Mouse (Mus musculus) myocyte (in vitro differentiated cells): ENCODE data around the gene Enho. TPM values are rescaled to one million over a fixed set of nuclear protein-coding genes. Genes with fewer than 3 reads are reported as not detected.

Source experiments
- H3K27me3 ChIP-seq: one replicate; pipeline ENCODE4 v1.6.1; 2011; ENCODE audit not compliant: control insufficient read depth, insufficient read depth, insufficient read length
- H3K36me3 ChIP-seq: one replicate; pipeline ENCODE4 v1.6.1; 2011; ENCODE audit not compliant: control insufficient read depth, insufficient read depth
- H3K4me2 ChIP-seq: one replicate; pipeline ENCODE4 v1.6.1; 2011; ENCODE audit warnings: low read depth, control low read depth
- H3K4me3 ChIP-seq: one replicate; pipeline ENCODE4 v1.5.1; 2011; ENCODE audit warnings: mild to moderate bottlenecking, control low read depth, moderate library complexity
- H3K79me2 ChIP-seq: one replicate; pipeline ENCODE4 v1.6.1; 2011; ENCODE audit not compliant: control insufficient read depth, insufficient read depth
- H3ac ChIP-seq: one replicate; pipeline ENCODE4 v1.6.1; 2011; ENCODE audit not compliant: control insufficient read depth, insufficient read length
- CEBPB ChIP-seq: IDR thresholded peaks from 2 replicates; pipeline ENCODE4 v1.6.1; 2011; ENCODE audit warnings: mild to moderate bottlenecking, moderate library complexity; ENCODE audit not compliant: poor library complexity, insufficient read depth, severe bottlenecking
- E2F4 ChIP-seq: IDR thresholded peaks from one replicate; pipeline ENCODE4 v1.6.1; 2011; ENCODE audit warnings: mild to moderate bottlenecking, control low read depth, moderate library complexity; ENCODE audit not compliant: insufficient read depth
- MAX ChIP-seq: IDR thresholded peaks from one replicate; pipeline ENCODE4 v1.6.1; 2011; ENCODE audit warnings: low read depth, mild to moderate bottlenecking, control low read depth
- MYOD1 ChIP-seq, 3 experiments: IDR thresholded peaks; one replicate each; pipeline ENCODE4 v1.6.1; 2011; ENCODE audit warnings: control low read depth in 2 of 3, low read depth in 2 of 3, mild to moderate bottlenecking in 2 of 3, moderate library complexity in 1 of 3; ENCODE audit not compliant: insufficient read length in 2 of 3, control insufficient read depth in 1 of 3
- MYOG ChIP-seq, 3 experiments: IDR thresholded peaks; one replicate each; pipeline ENCODE4 v1.6.1; 2011; ENCODE audit warnings: control low read depth in 2 of 3, low read depth in 2 of 3, mild to moderate bottlenecking in 2 of 3; ENCODE audit not compliant: insufficient read length in 2 of 3, control insufficient read depth in 1 of 3, insufficient read depth in 1 of 3
- POLR2A ChIP-seq: IDR thresholded peaks from one replicate; pipeline ENCODE4 v1.6.1; 2011; ENCODE audit warnings: low read depth, mild to moderate bottlenecking, control low read depth, moderate library complexity; ENCODE audit not compliant: insufficient read length
- POLR2AphosphoS2 ChIP-seq: IDR thresholded peaks from one replicate; pipeline ENCODE4 v1.6.1; 2011; ENCODE audit warnings: low read depth, control low read depth; ENCODE audit not compliant: insufficient read length
- REST ChIP-seq: IDR thresholded peaks from one replicate; pipeline ENCODE4 v1.6.1; 2011; ENCODE audit warnings: mild to moderate bottlenecking, control low read depth, moderate library complexity; ENCODE audit not compliant: insufficient read depth, insufficient read length
- SRF ChIP-seq: IDR thresholded peaks from one replicate; pipeline ENCODE4 v1.6.1; 2011; ENCODE audit warnings: low read depth; ENCODE audit not compliant: control insufficient read depth, insufficient read length
- TCF12 ChIP-seq: IDR thresholded peaks from one replicate; pipeline ENCODE4 v1.6.1; 2011; ENCODE audit warnings: mild to moderate bottlenecking, control low read depth; ENCODE audit not compliant: poor library complexity, insufficient read depth, severe bottlenecking
- TCF3 ChIP-seq: IDR thresholded peaks from one replicate; pipeline ENCODE4 v1.6.1; 2011; ENCODE audit warnings: low read depth, control low read depth; ENCODE audit not compliant: insufficient read length
- USF1 ChIP-seq: IDR thresholded peaks from one replicate; pipeline ENCODE4 v1.6.1; 2011; ENCODE audit warnings: low read depth, mild to moderate bottlenecking, control low read depth, moderate library complexity
- polyA plus RNA-seq: library from polyadenylated mRNA; unstranded; fragments of >200 nt; fragmentation: generic; extraction: Trizol; gene quantifications from one replicate; pipeline ENCODE4 v1.2.1, GENCODE M21; 2012; ENCODE audit warnings: missing spikeins

Gene Enho
- polyA plus RNA-seq, 1 experiment, result 8.2 TPM

DNA sequence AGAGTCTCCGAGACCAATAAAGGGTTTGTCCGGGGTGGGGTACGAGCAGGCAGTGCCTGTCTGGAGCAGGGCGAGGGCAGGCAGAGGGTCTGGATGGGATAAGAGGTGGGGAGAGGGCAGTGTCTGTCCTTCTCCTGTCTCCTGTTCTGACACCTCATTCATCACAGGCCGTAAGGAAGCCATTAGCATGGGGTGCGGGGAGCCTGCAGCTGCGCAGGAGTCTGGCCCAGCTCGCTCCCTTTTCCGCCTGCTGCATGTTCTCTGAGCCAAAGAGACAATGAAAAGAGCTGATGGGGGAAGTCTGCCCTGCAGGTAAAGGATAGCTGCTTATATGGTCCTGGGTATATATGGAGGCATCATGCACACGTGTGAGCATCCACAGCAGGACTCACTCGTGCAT lies 22.6 kb upstream of the Enho start:
- no peak overlapping the region for H3ac ChIP-seq

DNA sequence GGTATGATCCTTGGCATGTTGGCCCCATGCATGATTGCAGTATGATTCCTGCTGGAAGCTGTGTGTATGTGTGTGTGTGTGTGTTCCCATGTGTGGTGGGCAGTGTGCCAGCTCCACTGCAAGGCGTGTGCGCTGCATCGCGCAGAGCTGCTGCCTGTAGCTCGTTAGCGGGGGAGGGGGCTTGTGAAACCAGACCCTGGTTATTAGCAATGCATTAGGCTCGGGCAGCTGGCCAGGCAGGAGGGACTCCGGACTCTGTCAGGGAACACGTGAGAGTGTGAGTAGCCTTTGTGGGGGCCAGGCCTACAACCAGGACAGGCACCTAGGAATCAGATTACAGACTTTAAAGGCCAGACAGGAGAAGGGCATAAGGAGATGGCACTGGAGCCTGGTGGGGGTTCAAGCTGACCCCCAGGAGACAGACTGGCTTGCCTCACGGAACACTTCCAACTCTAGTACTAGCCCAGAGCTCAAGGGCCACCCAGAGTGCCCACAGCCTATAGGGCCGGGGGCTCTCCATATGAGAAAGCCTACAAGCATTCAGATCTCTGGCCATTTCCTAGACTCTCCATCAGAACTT lies 20.8 kb upstream of the Enho start:
- no peak for TF ChIP-seq E2F4
- no peak for TF ChIP-seq POLR2AphosphoS2
- TF ChIP-seq MYOD1 (IDR thresholded peaks at IDR 0.05; ENCODE audit: control insufficient read depth in 1 of 3, insufficient read length in 2 of 3, low read depth in 2 of 3), result no peak
- TF ChIP-seq USF1, result no peak
- Histone ChIP-seq H3ac (no peak overlapping the region), H3K79me2 (no peaks in the 10 kb centered on the region), H3K4me2 (no peak overlapping the region), H3K4me3 (no peak overlapping the region), H3K27me3 (peaks cover 13% of the 10 kb centered on the region), H3K36me3 (no peaks in the 10 kb centered on the region)

More for the DNA sequence above, 22.6 kb upstream of the Enho start:
- no peaks in the 10 kb centered on the region for H3K79me2 ChIP-seq
- H3K4me3 ChIP-seq, result no peak overlapping the region
- peaks cover 5% of the 10 kb centered on the region for H3K27me3 ChIP-seq
- TF ChIP-seq MYOG (IDR thresholded peaks at IDR 0.05; ENCODE audit: control insufficient read depth in 1 of 3, insufficient read depth in 1 of 3, insufficient read length in 2 of 3, low read depth in 2 of 3) (no peak), CEBPB (no peak), MYOD1 (IDR thresholded peaks at IDR 0.05; ENCODE audit: control insufficient read depth in 1 of 3, insufficient read length in 2 of 3, low read depth in 2 of 3) (no peak), POLR2A (no peak), USF1 (no peak), TCF12 (no peak), POLR2AphosphoS2 (no peak), REST (no peak), MAX (no peak), E2F4 (no peak), TCF3 (no peak), SRF (no peak)
- no peak overlapping the region for H3K4me2 ChIP-seq
- no peaks in the 10 kb centered on the region for H3K36me3 ChIP-seq

DNA sequence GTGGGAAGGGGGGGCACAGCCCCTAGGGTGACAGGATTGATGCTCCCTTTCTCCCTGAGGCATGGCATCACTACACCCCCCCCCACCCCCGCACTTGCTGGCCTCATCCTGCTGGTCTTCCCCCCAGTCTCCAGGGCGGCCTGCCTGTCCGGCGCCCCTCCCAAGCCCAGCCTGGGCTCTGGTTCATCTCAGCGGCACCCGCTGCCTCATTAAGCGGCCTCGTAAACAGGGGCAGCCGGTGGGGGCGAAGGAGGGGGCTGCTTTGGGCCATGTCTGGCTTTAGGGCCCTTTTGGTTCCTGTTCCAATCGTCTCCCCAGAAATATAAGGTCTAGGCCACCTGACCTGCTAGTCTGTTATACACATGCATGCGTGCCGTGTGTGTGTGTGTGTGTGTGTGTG lies 19.4 kb upstream of the Enho start:
- no peak overlapping the region for H3K4me3 ChIP-seq
- TF ChIP-seq MYOG (IDR thresholded peaks at IDR 0.05; ENCODE audit: control insufficient read depth in 1 of 3, insufficient read depth in 1 of 3, insufficient read length in 2 of 3, low read depth in 2 of 3) (no peak), SRF (no peak), E2F4 (no peak), CEBPB (no peak), USF1 (no peak), POLR2AphosphoS2 (no peak), POLR2A (no peak), TCF12 (no peak), REST (no peak), MAX (no peak), TCF3 (no peak), MYOD1 (IDR thresholded peaks at IDR 0.05; ENCODE audit: control insufficient read depth in 1 of 3, insufficient read length in 2 of 3, low read depth in 2 of 3) (no peak)
- no peak overlapping the region for H3ac ChIP-seq
- H3K36me3 ChIP-seq, result no peaks in the 10 kb centered on the region
- no peak overlapping the region for H3K4me2 ChIP-seq
- H3K27me3 ChIP-seq, result peaks cover 13% of the 10 kb centered on the region
- H3K79me2 ChIP-seq, result no peaks in the 10 kb centered on the region

DNA sequence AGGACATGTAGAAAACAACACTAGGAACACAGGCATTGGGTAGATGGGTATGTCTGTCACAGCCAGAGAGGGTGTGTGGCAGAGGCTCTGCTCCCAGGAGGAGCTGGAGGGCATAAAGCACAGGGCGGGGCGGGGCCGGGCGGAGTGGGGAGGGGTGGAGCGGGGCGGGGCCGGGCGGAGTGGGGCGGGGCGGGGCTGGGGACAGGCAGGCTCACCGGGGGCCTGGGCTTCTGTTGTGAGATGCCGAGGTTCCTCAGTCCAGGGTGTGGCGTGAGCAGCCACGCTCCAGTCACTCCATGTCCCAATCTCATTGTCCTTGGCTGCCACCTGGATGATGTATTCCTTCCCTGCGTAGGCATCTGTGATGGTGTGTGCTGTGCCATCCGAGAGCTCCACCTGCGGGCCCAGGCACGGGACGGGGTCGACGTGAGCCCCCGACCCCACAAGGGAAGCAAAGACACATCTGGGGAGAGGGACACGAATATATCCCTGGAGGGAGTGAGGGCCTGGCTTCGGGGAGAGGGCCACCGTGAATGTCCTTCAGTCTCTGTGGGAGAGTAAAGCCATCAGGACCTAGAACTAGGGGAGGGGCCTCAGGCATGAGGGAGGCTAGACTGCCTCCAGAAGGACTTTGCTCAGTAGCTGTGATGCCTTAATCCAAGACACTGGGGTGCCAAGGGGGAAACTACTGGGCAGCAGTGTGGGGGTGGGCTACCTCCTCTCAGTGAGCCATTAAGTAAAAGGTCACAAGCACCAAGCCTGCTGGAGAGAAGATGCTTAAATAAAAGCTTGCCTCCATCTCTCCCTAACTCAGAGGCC lies 18.7 kb upstream of the Enho start:
- no peaks in the 10 kb centered on the region for H3K79me2 ChIP-seq
- no peak for TF ChIP-seq MAX
- TF ChIP-seq MYOD1 (IDR thresholded peaks at IDR 0.05; ENCODE audit: control insufficient read depth in 1 of 3, insufficient read length in 2 of 3, low read depth in 2 of 3), result no peak
- no peak for TF ChIP-seq MYOG (IDR thresholded peaks at IDR 0.05; ENCODE audit: control insufficient read depth in 1 of 3, insufficient read depth in 1 of 3, insufficient read length in 2 of 3, low read depth in 2 of 3)
- TF ChIP-seq TCF12, result no peak
- TF ChIP-seq REST, result no peak
- TF ChIP-seq SRF, result no peak
- TF ChIP-seq USF1, result no peak
- no peak for TF ChIP-seq TCF3
- no peak for TF ChIP-seq POLR2A
- no peak for TF ChIP-seq E2F4
- no peak for TF ChIP-seq POLR2AphosphoS2
- no peak for TF ChIP-seq CEBPB
- H3K36me3 ChIP-seq, result no peaks in the 10 kb centered on the region
- H3K27me3 ChIP-seq, result peaks cover 13% of the 10 kb centered on the region
- H3K4me2 ChIP-seq, result no peak overlapping the region
- no peak overlapping the region for H3ac ChIP-seq
- H3K4me3 ChIP-seq, result no peak overlapping the region

DNA sequence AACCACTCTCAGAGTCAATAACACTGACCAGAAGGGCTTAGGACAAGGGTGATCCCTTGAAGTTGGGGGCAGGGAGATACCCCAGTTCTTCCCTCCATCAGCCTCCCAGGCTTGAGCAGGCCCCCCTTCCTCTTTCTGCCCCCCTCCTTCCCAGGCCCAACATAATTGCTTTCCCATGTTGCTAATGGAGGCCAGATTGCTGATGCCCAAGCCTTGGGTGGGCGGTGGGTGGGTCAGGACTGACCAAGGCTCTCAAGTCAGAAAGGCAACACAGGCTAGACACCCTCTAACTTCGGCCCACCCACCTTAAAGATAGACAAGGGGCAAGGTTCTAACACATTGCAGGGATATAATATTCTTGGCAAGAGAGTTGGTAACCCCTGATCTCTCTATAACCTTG lies 15.4 kb upstream of the Enho start:
- TF ChIP-seq CEBPB, result no peak
- TF ChIP-seq POLR2AphosphoS2, result no peak
- no peak for TF ChIP-seq E2F4
- TF ChIP-seq TCF3, result no peak
- no peak for TF ChIP-seq REST
- TF ChIP-seq MYOD1 (IDR thresholded peaks at IDR 0.05; ENCODE audit: control insufficient read depth in 1 of 3, insufficient read length in 2 of 3, low read depth in 2 of 3), result no peak
- no peak for TF ChIP-seq MAX
- TF ChIP-seq USF1, result no peak
- no peak overlapping the region for H3ac ChIP-seq
- H3K4me3 ChIP-seq, result no peak overlapping the region
- H3K79me2 ChIP-seq, result no peaks in the 10 kb centered on the region
- peaks cover 23% of the 10 kb centered on the region for H3K27me3 ChIP-seq
- H3K4me2 ChIP-seq, result no peak overlapping the region
- no peaks in the 10 kb centered on the region for H3K36me3 ChIP-seq
